Mouse (Mus musculus) spleen, adult 2 months (tissue): ENCODE measurements around the gene Mamdc2.

Source experiments
- CTCF ChIP-seq: fragments of 200-500 bp; IDR thresholded peaks from 2 replicates; pipeline ENCODE4 v1.5.1; 2011; ENCODE audit warnings: mild to moderate bottlenecking, inconsistent platforms; ENCODE audit not compliant: insufficient read depth, insufficient read length, insufficient replicate concordance; ENCODE audit errors: extremely low read depth
- POLR2A ChIP-seq: fragments of 200-500 bp; IDR thresholded peaks from 2 replicates; pipeline ENCODE4 v1.6.1; 2011; ENCODE audit warnings: low read depth, low read length, inconsistent platforms

GRCm38 (mm10) chr19:23353881-23354401 lies 94.3 kb downstream of the Mamdc2 start:
- TF ChIP-seq CTCF (no peak), POLR2A (no peak)
